Mouse (Mus musculus): ENCODE results near the gene Pprc1. TPM values are rescaled to one million over a fixed set of nuclear protein-coding genes. Genes with fewer than 3 reads are reported as not detected.

Gene Pprc1
- total RNA-seq, 2 experiments from 2014 or later: 23.3 to 27.7 TPM

GRCm38 (mm10) chr19:46031689-46032432 is 12.8 kb upstream of the Pprc1 start:
- intact Hi-C loops (cut with DNase I): no loop called here
- DNase-seq (ENCODE audit: low spot score in 2 of 2): no peak

GRCm38 (mm10) chr19:46032731-46033510 is 11.8 kb upstream of the Pprc1 start:
- DNase-seq (ENCODE audit: low spot score in 2 of 2): peak in 1 of 2 experiments; percentile 77
- intact Hi-C loops (cut with DNase I): no loop called here

GRCm38 (mm10) chr19:46033911-46034310 is 10.8 kb upstream of the Pprc1 start:
- intact Hi-C loops (cut with DNase I): no loop called here
- DNase-seq (ENCODE audit: low spot score in 2 of 2): no peak

GRCm38 (mm10) chr19:46035971-46036370 is 8.7 kb upstream of the Pprc1 start:
- intact Hi-C loops (cut with DNase I): no loop called here
- no peak for DNase-seq (ENCODE audit: low spot score in 2 of 2)

GRCm38 (mm10) chr19:46036477-46037242 is 8.0 kb upstream of the Pprc1 start:
- intact Hi-C loops (cut with DNase I): no loop called here
- no peak for DNase-seq (ENCODE audit: low spot score in 2 of 2)

GRCm38 (mm10) chr19:46037243-46037924 is 7.3 kb upstream of the Pprc1 start:
- no peak for DNase-seq (ENCODE audit: low spot score in 2 of 2)
- intact Hi-C loops (cut with DNase I): no loop called here

GRCm38 (mm10) chr19:46037925-46038850 is 6.5 kb upstream of the Pprc1 start:
- intact Hi-C loops (cut with DNase I): no loop called here
- no peak for DNase-seq (ENCODE audit: low spot score in 2 of 2)

- DNase-seq (ENCODE audit: low spot score in 2 of 2): no peak
- intact Hi-C loops (cut with DNase I): no loop called here
These were observed 5.8 kb upstream of the Pprc1 start for GRCm38 (mm10) chr19:46038851-46039260.

- peak; percentile 83 to 84 for DNase-seq (ENCODE audit: low spot score in 2 of 2)
- intact Hi-C loops (cut with DNase I): no loop called here
These were observed 5.2 kb upstream of the Pprc1 start for GRCm38 (mm10) chr19:46039478-46039877.

GRCm38 (mm10) chr19:46040149-46040902 is 4.4 kb upstream of the Pprc1 start:
- DNase-seq (ENCODE audit: low spot score in 2 of 2): no peak
- intact Hi-C loops (cut with DNase I): no loop called here

- intact Hi-C loops (cut with DNase I): no loop called here
These were observed 3.3 kb upstream of the Pprc1 start for GRCm38 (mm10) chr19:46041299-46041932.

GRCm38 (mm10) chr19:46041933-46042475 is 2.7 kb upstream of the Pprc1 start:
- DNase-seq (ENCODE audit: low spot score in 2 of 2): peak; percentile 75 to 76
- intact Hi-C loops (cut with DNase I): no loop called here

More at GRCm38 (mm10) chr19:46041299-46041932, 3.3 kb upstream of the Pprc1 start:
- DNase-seq (ENCODE audit: low spot score in 2 of 2): no peak

- intact Hi-C loops (cut with DNase I): no loop called here
- DNase-seq (ENCODE audit: low spot score in 2 of 2): peak; percentile 69 to 79
These were observed 2.1 kb upstream of the Pprc1 start for GRCm38 (mm10) chr19:46042476-46043011.

- intact Hi-C loops (cut with DNase I): no loop called here
These were observed 1.3 kb upstream of the Pprc1 start for GRCm38 (mm10) chr19:46043380-46043779.

GRCm38 (mm10) chr19:46044993-46045695 is 458 bp downstream of the Pprc1 start, which contains the start of gene Ldb1:
Ldb1 (minus strand) TSS chr19:46045214.
- peak; percentile 86 to 90 for DNase-seq (ENCODE audit: low spot score in 2 of 2)
- intact Hi-C loops (cut with DNase I): no loop called here

More at GRCm38 (mm10) chr19:46043380-46043779, 1.3 kb upstream of the Pprc1 start:
- DNase-seq (ENCODE audit: low spot score in 2 of 2): no peak

- peak in 1 of 2 experiments; percentile 74 for DNase-seq (ENCODE audit: low spot score in 2 of 2)
- intact Hi-C loops (cut with DNase I): no loop called here
These were observed 1.1 kb downstream of the Pprc1 start for GRCm38 (mm10) chr19:46045696-46046311.

Measured in left cerebral cortex, postnatal 25 days (tissue).